Mouse (Mus musculus): ENCODE results near the gene Gm12216. TPM values are rescaled to one million over a fixed set of nuclear protein-coding genes. Genes with fewer than 3 reads are reported as not detected.

The Gm12216 gene
- polyA plus RNA-seq, 2 experiments, result 0.14 to 0.15 TPM

GRCm38 (mm10) chr11:53900991-53901390, 41.9 kb upstream of the Gm12216 start:
- no peak for TF ChIP-seq EP300 (IDR thresholded peaks at IDR 0.05; ENCODE audit: low read depth)
- TF ChIP-seq CTCF (IDR thresholded peaks at IDR 0.05; ENCODE audit: low read depth), result no peak
- WGBS (ENCODE audit: insufficient replicate concordance), result 45% methylated on average over 1 of the region's 1 CpGs

GRCm38 (mm10) chr11:53899981-53900380, 40.9 kb upstream of the Gm12216 start:
- no peak overlapping the region for H3K27ac ChIP-seq
- 0 out of 4 replicates have a peak, but pooled peaks cover 0 to 3% of the 10 kb centered on the region in 2 experiments for H3K4me1 ChIP-seq (replicated peaks; ENCODE audit: control insufficient read depth in 2 of 2, insufficient read depth in 2 of 2, low read length in 1 of 2)
- no peak for DNase-seq (ENCODE audit: low read depth in 3 of 3, low spot score in 3 of 3)
- no peak overlapping the region for H3K9ac ChIP-seq (replicated peaks)
- no peak for ATAC-seq (ENCODE audit: insufficient read depth)
- H3K4me2 ChIP-seq (ENCODE audit: low read depth), result no peak overlapping the region
- WGBS (ENCODE audit: insufficient replicate concordance), result 63% methylated on average over 6 of the region's 6 CpGs
- H3K4me3 ChIP-seq (ENCODE audit: insufficient read depth in 1 of 2, low read depth in 2 of 2, low read length in 2 of 2), result no peak overlapping the region
- no peaks in the 10 kb centered on the region for H3K36me3 ChIP-seq (replicated peaks; ENCODE audit: control insufficient read depth, insufficient read depth, low read depth)
- no peaks in the 10 kb centered on the region for H3K27me3 ChIP-seq (ENCODE audit: control insufficient read depth, insufficient read depth, low read length)
- H3K9me3 ChIP-seq (ENCODE audit: control insufficient read depth, low read length), result no peaks in the 10 kb centered on the region
- TF ChIP-seq CTCF (IDR thresholded peaks at IDR 0.05; ENCODE audit: low read depth) (no peak), EP300 (IDR thresholded peaks at IDR 0.05; ENCODE audit: low read depth) (no peak)

More at GRCm38 (mm10) chr11:53900991-53901390, 41.9 kb upstream of the Gm12216 start:
- no peak overlapping the region for H3K27ac ChIP-seq
- no peak for DNase-seq (ENCODE audit: low read depth in 3 of 3, low spot score in 3 of 3)
- H3K4me1 ChIP-seq (replicated peaks; ENCODE audit: control insufficient read depth in 2 of 2, insufficient read depth in 2 of 2, low read length in 1 of 2), result 0 out of 4 replicates have a peak, but pooled peaks cover 0 to 3% of the 10 kb centered on the region in 2 experiments
- H3K4me2 ChIP-seq (ENCODE audit: low read depth), result no peak overlapping the region
- H3K9ac ChIP-seq (replicated peaks), result no peak overlapping the region
- H3K27me3 ChIP-seq (ENCODE audit: control insufficient read depth, insufficient read depth, low read length), result no peaks in the 10 kb centered on the region
- no peak for ATAC-seq (ENCODE audit: insufficient read depth)
- no peaks in the 10 kb centered on the region for H3K9me3 ChIP-seq (ENCODE audit: control insufficient read depth, low read length)
- no peaks in the 10 kb centered on the region for H3K36me3 ChIP-seq (replicated peaks; ENCODE audit: control insufficient read depth, insufficient read depth, low read depth)
- H3K4me3 ChIP-seq (ENCODE audit: insufficient read depth in 1 of 2, low read depth in 2 of 2, low read length in 2 of 2), result no peak overlapping the region

- Histone ChIP-seq H3K4me2 (ENCODE audit: low read depth) (no peak overlapping the region), H3K4me3 (ENCODE audit: insufficient read depth in 1 of 2, low read depth in 2 of 2, low read length in 2 of 2) (no peak overlapping the region), H3K27ac (no peak overlapping the region), H3K36me3 (replicated peaks; ENCODE audit: control insufficient read depth, insufficient read depth, low read depth) (no peaks in the 10 kb centered on the region), H3K27me3 (ENCODE audit: control insufficient read depth, insufficient read depth, low read length) (no peaks in the 10 kb centered on the region), H3K9me3 (ENCODE audit: control insufficient read depth, low read length) (no peaks in the 10 kb centered on the region), H3K9ac (replicated peaks) (no peak overlapping the region), H3K4me1 (replicated peaks; ENCODE audit: control insufficient read depth in 2 of 2, insufficient read depth in 2 of 2, low read length in 1 of 2) (0 out of 4 replicates have a peak, but pooled peaks cover 0 to 3% of the 10 kb centered on the region in 2 experiments)
- ATAC-seq (ENCODE audit: insufficient read depth) (no peak), DNase-seq (ENCODE audit: low read depth in 3 of 3, low spot score in 3 of 3) (no peak)
- TF ChIP-seq CTCF (IDR thresholded peaks at IDR 0.05; ENCODE audit: low read depth) (no peak), EP300 (IDR thresholded peaks at IDR 0.05; ENCODE audit: low read depth) (no peak)
- WGBS (ENCODE audit: insufficient replicate concordance), result 45% methylated on average over 3 of the region's 3 CpGs
Measured at GRCm38 (mm10) chr11:53899004-53899403, 39.9 kb upstream of the Gm12216 start.

- no peak overlapping the region for H3K4me3 ChIP-seq (ENCODE audit: insufficient read depth in 1 of 2, low read depth in 2 of 2, low read length in 2 of 2)
- H3K27me3 ChIP-seq (ENCODE audit: control insufficient read depth, insufficient read depth, low read length), result no peaks in the 10 kb centered on the region
- H3K36me3 ChIP-seq (replicated peaks; ENCODE audit: control insufficient read depth, insufficient read depth, low read depth), result no peaks in the 10 kb centered on the region
- no peak overlapping the region for H3K9ac ChIP-seq (replicated peaks)
- WGBS (ENCODE audit: insufficient replicate concordance), result 61% methylated on average over 6 of the region's 6 CpGs
- DNase-seq (ENCODE audit: low read depth in 3 of 3, low spot score in 3 of 3) (no peak), ATAC-seq (ENCODE audit: insufficient read depth) (no peak)
- no peak overlapping the region for H3K27ac ChIP-seq
- no peaks in the 10 kb centered on the region for H3K9me3 ChIP-seq (ENCODE audit: control insufficient read depth, low read length)
- H3K4me1 ChIP-seq (replicated peaks; ENCODE audit: control insufficient read depth in 2 of 2, insufficient read depth in 2 of 2, low read length in 1 of 2), result peaks cover 0 to 7% of the 10 kb centered on the region in 2 experiments; a peak in 3 of 4 replicates
- H3K4me2 ChIP-seq (ENCODE audit: low read depth), result no peak overlapping the region
- no peak for TF ChIP-seq EP300 (IDR thresholded peaks at IDR 0.05; ENCODE audit: low read depth)
- TF ChIP-seq CTCF (IDR thresholded peaks at IDR 0.05; ENCODE audit: low read depth), result no peak
Measured at GRCm38 (mm10) chr11:53896935-53897334, 37.9 kb upstream of the Gm12216 start.

- peaks cover 7 to 12% of the 10 kb centered on the region in 2 experiments for H3K4me1 ChIP-seq (replicated peaks; ENCODE audit: control insufficient read depth in 2 of 2, insufficient read depth in 2 of 2, low read length in 1 of 2)
- no peak for TF ChIP-seq CTCF (IDR thresholded peaks at IDR 0.05; ENCODE audit: low read depth)
- TF ChIP-seq EP300 (IDR thresholded peaks at IDR 0.05; ENCODE audit: low read depth), result no peak
- no peaks in the 10 kb centered on the region for H3K36me3 ChIP-seq (replicated peaks; ENCODE audit: control insufficient read depth, insufficient read depth, low read depth)
- no peak overlapping the region for H3K4me2 ChIP-seq (ENCODE audit: low read depth)
- no peak overlapping the region for H3K9ac ChIP-seq (replicated peaks)
- H3K9me3 ChIP-seq (ENCODE audit: control insufficient read depth, low read length), result no peaks in the 10 kb centered on the region
- WGBS (ENCODE audit: insufficient replicate concordance), result 35% methylated on average over 2 of the region's 2 CpGs
- no peak overlapping the region for H3K27ac ChIP-seq
- DNase-seq (ENCODE audit: low read depth in 3 of 3, low spot score in 3 of 3) (no peak), ATAC-seq (ENCODE audit: insufficient read depth) (no peak)
- no peak overlapping the region for H3K4me3 ChIP-seq (ENCODE audit: insufficient read depth in 1 of 2, low read depth in 2 of 2, low read length in 2 of 2)
- no peaks in the 10 kb centered on the region for H3K27me3 ChIP-seq (ENCODE audit: control insufficient read depth, insufficient read depth, low read length)
Measured at GRCm38 (mm10) chr11:53893451-53893850, 34.4 kb upstream of the Gm12216 start.

All from liver, embryonic 14.5 days (tissue).